ENCODE assay signal across 24 mouse cellular contexts in the genomic region with DNA sequence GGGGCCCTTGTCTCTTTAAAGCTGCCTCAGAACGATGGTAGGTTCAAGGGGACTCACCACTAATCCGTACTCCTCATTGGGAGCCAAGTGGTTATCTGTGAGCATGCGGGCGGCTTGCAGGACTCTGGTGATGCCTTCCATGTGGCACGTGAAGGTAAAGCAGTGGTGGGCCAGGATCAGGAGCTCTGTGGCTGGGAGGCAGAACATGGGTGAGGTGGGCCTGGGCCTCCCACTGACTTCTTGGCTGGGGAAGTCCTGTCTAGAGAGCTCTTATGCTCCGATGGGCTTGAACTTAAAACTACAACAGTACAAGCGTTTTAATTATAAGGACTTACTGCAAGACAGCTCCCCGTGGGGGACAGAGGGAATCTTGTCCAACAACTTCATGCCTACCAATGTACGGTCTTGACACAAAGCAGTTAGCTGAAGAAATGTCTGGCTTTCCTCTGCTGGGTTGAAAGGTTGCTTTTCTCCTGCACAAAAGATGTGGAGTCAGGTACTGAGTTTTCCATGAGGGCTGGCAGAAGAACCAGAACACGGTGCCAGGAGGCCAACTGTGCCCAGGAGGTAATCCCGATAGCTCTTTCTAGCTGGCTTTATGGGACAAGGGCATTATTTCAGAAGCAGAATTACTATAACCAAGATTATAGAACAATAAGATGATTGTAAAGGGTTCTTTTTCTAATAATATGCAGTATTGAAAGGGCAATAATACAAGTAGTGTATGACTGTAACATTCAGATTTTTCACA. TPM values are rescaled to one million over a fixed set of nuclear protein-coding genes. Genes with fewer than 3 reads are reported as not detected.
DNase-seq lines count a peak whose midpoint lies in the region; ATAC-seq and TF ChIP-seq lines count a peak whose summit lies in the region.
"Had no signal": no experiment of that assay in that cellular context is flagged by ENCODE, and none has a peak within 500 bp of the region (broad histone marks: within the 10 kb centered on the region; RNA-seq: fewer than 3 reads in every experiment).

No protein-coding gene starts in this region.

- peaks cover 27% of the 10 kb centered on the region for H3K36me3 ChIP-seq in hindbrain, embryonic 16.5 days (ENCODE audit: control insufficient read depth, insufficient read depth, low read length)
- H3K36me3 ChIP-seq in hindbrain, embryonic 12.5 days: peaks cover 49% of the 10 kb centered on the region
- H3K36me3 ChIP-seq in midbrain, postnatal 0 days (ENCODE audit: insufficient read depth, low read length): peaks cover 30% of the 10 kb centered on the region
- H3K36me3 ChIP-seq in midbrain, embryonic 13.5 days: peaks cover 51% of the 10 kb centered on the region
- H3K36me3 ChIP-seq in myocyte (ENCODE audit: control insufficient read depth, insufficient read depth): peaks cover 32% of the 10 kb centered on the region
- peaks cover 26% of the 10 kb centered on the region for H3K36me3 ChIP-seq in kidney, embryonic 16.5 days (ENCODE audit: insufficient read depth, low read length)

- H3K9ac ChIP-seq in hindbrain, embryonic 16.5 days (ENCODE audit: low read depth, low read length): no peak overlapping the region
- no peak overlapping the region for H3K9ac ChIP-seq in hindbrain, embryonic 12.5 days
- H3K9ac ChIP-seq in midbrain, postnatal 0 days (replicated peaks; ENCODE audit: low read length, poor library complexity, severe bottlenecking): no peak overlapping the region
- H3K9ac ChIP-seq in midbrain, embryonic 13.5 days (replicated peaks): no peak overlapping the region
- H3K9ac ChIP-seq in kidney, embryonic 16.5 days (replicated peaks; ENCODE audit: low read length): no peak overlapping the region
- H3K9ac ChIP-seq: forebrain, embryonic 13.5 days; heart, embryonic 13.5 days; liver, embryonic 15.5 days; midbrain, embryonic 12.5 days; stomach, embryonic 15.5 days had no signal

- no peak for TF ChIP-seq CTCF in midbrain, postnatal 0 days (IDR thresholded peaks at IDR 0.05)

- no peak for TF ChIP-seq POLR2A in myocyte (IDR thresholded peaks at IDR 0.05; ENCODE audit: insufficient read length, low read depth)

- no peak overlapping the region for H3K4me2 ChIP-seq in hindbrain, embryonic 16.5 days (ENCODE audit: low read length)
- H3K4me2 ChIP-seq in hindbrain, embryonic 12.5 days (replicated peaks): no peak overlapping the region
- no peak overlapping the region for H3K4me2 ChIP-seq in midbrain, postnatal 0 days (ENCODE audit: low read depth, low read length, poor library complexity, severe bottlenecking)
- no peak overlapping the region for H3K4me2 ChIP-seq in midbrain, embryonic 13.5 days (replicated peaks)
- no peak overlapping the region for H3K4me2 ChIP-seq in myocyte (ENCODE audit: low read depth)
- no peak overlapping the region for H3K4me2 ChIP-seq in kidney, embryonic 16.5 days (replicated peaks; ENCODE audit: low read depth, low read length)
- H3K4me2 ChIP-seq: forebrain, embryonic 13.5 days; heart, embryonic 13.5 days; liver, embryonic 15.5 days; midbrain, embryonic 12.5 days; stomach, embryonic 15.5 days had no signal

- no peak for ATAC-seq in cerebellum, adult (ENCODE audit: insufficient number of reproducible peaks, low FRiP score, low TSS enrichment)
- ATAC-seq in hindbrain, embryonic 16.5 days: peak; percentile 27; the same call in 1 of the 2 replicates
- no peak for ATAC-seq in hindbrain, embryonic 12.5 days (ENCODE audit: low FRiP score)
- ATAC-seq in midbrain, postnatal 0 days (ENCODE audit: low FRiP score): no peak
- ATAC-seq in midbrain, embryonic 13.5 days: no peak
- no peak for ATAC-seq in kidney, embryonic 16.5 days (ENCODE audit: low FRiP score, low TSS enrichment)
- ATAC-seq: forebrain, embryonic 13.5 days; lung, postnatal 0 days; Patski had no signal

- H3K9me3 ChIP-seq in hindbrain, embryonic 16.5 days (ENCODE audit: control insufficient read depth, low read length): no peaks in the 10 kb centered on the region
- H3K9me3 ChIP-seq in hindbrain, embryonic 12.5 days (replicated peaks): no peaks in the 10 kb centered on the region
- H3K9me3 ChIP-seq in midbrain, postnatal 0 days (ENCODE audit: low read length): no peaks in the 10 kb centered on the region
- H3K9me3 ChIP-seq in midbrain, embryonic 13.5 days: no peaks in the 10 kb centered on the region
- no peaks in the 10 kb centered on the region for H3K9me3 ChIP-seq in kidney, embryonic 16.5 days (ENCODE audit: low read length)
- H3K9me3 ChIP-seq: forebrain, embryonic 13.5 days; heart, embryonic 13.5 days; limb, embryonic 10.5 days; liver, embryonic 15.5 days; midbrain, embryonic 12.5 days; stomach, embryonic 15.5 days had no signal

- H3K79me2 ChIP-seq in myocyte (ENCODE audit: control insufficient read depth, insufficient read depth): no peaks in the 10 kb centered on the region

- no peak overlapping the region for H3K27ac ChIP-seq in hindbrain, embryonic 16.5 days (ENCODE audit: low read depth, low read length)
- no peak overlapping the region for H3K27ac ChIP-seq in hindbrain, embryonic 12.5 days
- H3K27ac ChIP-seq in midbrain, postnatal 0 days (ENCODE audit: low read depth, low read length): no peak overlapping the region
- H3K27ac ChIP-seq in midbrain, embryonic 13.5 days: no peak overlapping the region
- no peak overlapping the region for H3K27ac ChIP-seq in kidney, embryonic 16.5 days (ENCODE audit: low read length)
- H3K27ac ChIP-seq: forebrain, embryonic 13.5 days; heart, embryonic 13.5 days; left cerebral cortex, adult 2 months; limb, embryonic 10.5 days; liver, embryonic 15.5 days; midbrain, embryonic 12.5 days; stomach, embryonic 15.5 days had no signal

- H3K4me1 ChIP-seq in hindbrain, embryonic 16.5 days (ENCODE audit: control insufficient read depth, insufficient read depth, low read depth, low read length): no peaks in the 10 kb centered on the region
- no peaks in the 10 kb centered on the region for H3K4me1 ChIP-seq in hindbrain, embryonic 12.5 days
- H3K4me1 ChIP-seq in midbrain, postnatal 0 days (ENCODE audit: insufficient read depth, low read length): no peaks in the 10 kb centered on the region
- no peaks in the 10 kb centered on the region for H3K4me1 ChIP-seq in midbrain, embryonic 13.5 days (replicated peaks)
- no peaks in the 10 kb centered on the region for H3K4me1 ChIP-seq in kidney, embryonic 16.5 days (ENCODE audit: insufficient read depth, low read length)
- H3K4me1 ChIP-seq: forebrain, embryonic 13.5 days; limb, embryonic 10.5 days; liver, embryonic 15.5 days; midbrain, embryonic 12.5 days; stomach, embryonic 15.5 days had no signal

- no peaks in the 10 kb centered on the region for H3K27me3 ChIP-seq in hindbrain, embryonic 16.5 days (replicated peaks; ENCODE audit: control insufficient read depth, insufficient read depth, low read length)
- no peaks in the 10 kb centered on the region for H3K27me3 ChIP-seq in hindbrain, embryonic 12.5 days
- H3K27me3 ChIP-seq in midbrain, postnatal 0 days (ENCODE audit: insufficient read depth, low read length): no peaks in the 10 kb centered on the region
- no peaks in the 10 kb centered on the region for H3K27me3 ChIP-seq in midbrain, embryonic 13.5 days
- no peaks in the 10 kb centered on the region for H3K27me3 ChIP-seq in myocyte (ENCODE audit: control insufficient read depth, insufficient read depth, insufficient read length)
- H3K27me3 ChIP-seq in kidney, embryonic 16.5 days (ENCODE audit: insufficient read depth, low read length): no peaks in the 10 kb centered on the region
- H3K27me3 ChIP-seq: forebrain, embryonic 13.5 days; heart, embryonic 13.5 days; liver, embryonic 15.5 days; midbrain, embryonic 12.5 days; Patski; stomach, embryonic 15.5 days had no signal

- H3K4me3 ChIP-seq in hindbrain, embryonic 16.5 days (ENCODE audit: low read length): no peak overlapping the region
- H3K4me3 ChIP-seq in hindbrain, embryonic 12.5 days: no peak overlapping the region
- H3K4me3 ChIP-seq in midbrain, postnatal 0 days (ENCODE audit: low read depth, low read length): no peak overlapping the region
- no peak overlapping the region for H3K4me3 ChIP-seq in midbrain, embryonic 13.5 days (replicated peaks)
- H3K4me3 ChIP-seq in myocyte: no peak overlapping the region
- no peak overlapping the region for H3K4me3 ChIP-seq in kidney, embryonic 16.5 days (ENCODE audit: low read length)
- H3K4me3 ChIP-seq: forebrain, embryonic 13.5 days; heart, embryonic 13.5 days; left cerebral cortex, adult 2 months; limb, embryonic 10.5 days; liver, embryonic 15.5 days; midbrain, embryonic 12.5 days; stomach, embryonic 15.5 days had no signal

- 86% methylated on average over 11 of the region's 11 CpGs for WGBS in hindbrain, embryonic 16.5 days
- 94% methylated on average over 11 of the region's 11 CpGs for WGBS in hindbrain, embryonic 12.5 days
- 84% methylated on average over 11 of the region's 11 CpGs for WGBS in midbrain, postnatal 0 days
- 92% methylated on average over 11 of the region's 11 CpGs for WGBS in midbrain, embryonic 13.5 days
- WGBS in kidney, embryonic 16.5 days: 95% methylated on average over 11 of the region's 11 CpGs

- H3ac ChIP-seq in myocyte (ENCODE audit: control insufficient read depth, insufficient read length): no peak overlapping the region

- peak; percentile 41 for DNase-seq in cerebellum, adult 11 months
- peak; percentile 5 for DNase-seq in midbrain, postnatal 0 days (ENCODE audit: low spot score)
- DNase-seq: adrenal gland, postnatal 10 days; gastrocnemius, postnatal 36 days; heart, postnatal 4 days; kidney, adult 18-20 months; kidney, postnatal 10 days; right cerebral cortex, postnatal 14 days; thymus, adult 2 months had no signal

TF ChIP-seq in myocyte, 11 proteins besides CTCF, POLR2A, EP300 and RAD21 (continues in another document):
- peak; percentile 54 for TF ChIP-seq POLR2AphosphoS2 (IDR thresholded peaks at IDR 0.05; ENCODE audit: insufficient read length, low read depth)

RNA-seq across cellular contexts. Expression of gene Eif3j1, which starts 31.2 kb away (rescaled TPM):
- 9.6 and 11.5 TPM in 2 replicates for polyA plus RNA-seq in hindbrain, embryonic 16.5 days (2015; fragmentation: Nextera tagmentation; extraction: Ambion mirVana)
- 12.6 and 13.4 TPM in 2 replicates for polyA plus RNA-seq in hindbrain, embryonic 12.5 days (2016; fragmentation: Nextera tagmentation; extraction: Ambion mirVana)
- total RNA-seq in midbrain, postnatal 0 days (2014; rRNA removed): 13.5 and 24.2 TPM in 2 replicates
- 11.1 and 12.3 TPM in 2 replicates for polyA plus RNA-seq in midbrain, postnatal 0 days (2015; fragmentation: Nextera tagmentation; extraction: Ambion mirVana)
- polyA plus RNA-seq in midbrain, embryonic 13.5 days (2015; fragmentation: Nextera tagmentation; extraction: Ambion mirVana): 10.2 and 11.4 TPM in 2 replicates
- 6.1 TPM for polyA plus RNA-seq in myocyte (2012; fragmentation: generic; extraction: Trizol)
- polyA plus RNA-seq in kidney, embryonic 16.5 days (2015; fragmentation: Nextera tagmentation; extraction: Ambion mirVana): 9.6 and 10.9 TPM in 2 replicates

RNA-seq across cellular contexts. Expression of gene Spg11, which starts 58.6 kb away (rescaled TPM):
- 5.8 and 6.6 TPM in 2 replicates for polyA plus RNA-seq in hindbrain, embryonic 16.5 days (2015; fragmentation: Nextera tagmentation; extraction: Ambion mirVana)
- polyA plus RNA-seq in hindbrain, embryonic 12.5 days (2016; fragmentation: Nextera tagmentation; extraction: Ambion mirVana): 13.6 and 14.2 TPM in 2 replicates
- total RNA-seq in midbrain, postnatal 0 days (2014; rRNA removed): 20.1 and 25.3 TPM in 2 replicates
- 4.0 and 4.9 TPM in 2 replicates for polyA plus RNA-seq in midbrain, postnatal 0 days (2015; fragmentation: Nextera tagmentation; extraction: Ambion mirVana)
- polyA plus RNA-seq in midbrain, embryonic 13.5 days (2015; fragmentation: Nextera tagmentation; extraction: Ambion mirVana): 9.7 and 11.2 TPM in 2 replicates
- polyA plus RNA-seq in myocyte (2012; fragmentation: generic; extraction: Trizol): 5.8 TPM
- polyA plus RNA-seq in kidney, embryonic 16.5 days (2015; fragmentation: Nextera tagmentation; extraction: Ambion mirVana): 8.8 and 9.3 TPM in 2 replicates
